Mouse (Mus musculus) hindbrain, embryonic 16.5 days (tissue): ENCODE measurements around the gene Spata19. TPM values are rescaled to one million over a fixed set of nuclear protein-coding genes. Genes with fewer than 3 reads are reported as not detected.

Source experiments
- ATAC-seq: fragments of 200-750 bp; cut with Nextera tagmentation; 2 replicates; pipeline ENCODE4 v1.8.0; 2017; ENCODE audit warnings: moderate TSS enrichment, moderate library complexity
- H3K27ac ChIP-seq: fragments of 300-500 bp; sonication (generic); 2 replicates; pipeline ENCODE4 v1.5.1; 2014; ENCODE audit warnings: low read depth, mild to moderate bottlenecking, control low read depth, low read length, moderate library complexity
- H3K27me3 ChIP-seq: fragments of 300-500 bp; sonication (generic); replicated peaks from 2 replicates; pipeline ENCODE4 v1.6.1; 2014; ENCODE audit warnings: low read length; ENCODE audit not compliant: control insufficient read depth, insufficient read depth
- H3K36me3 ChIP-seq: fragments of 300-500 bp; sonication (generic); 2 replicates; pipeline ENCODE4 v1.6.1; 2014; ENCODE audit warnings: mild to moderate bottlenecking, low read length, moderate library complexity, mixed read lengths; ENCODE audit not compliant: control insufficient read depth, insufficient read depth
- H3K4me1 ChIP-seq: fragments of 300-500 bp; sonication (generic); 2 replicates; pipeline ENCODE4 v1.6.1; 2014; ENCODE audit warnings: low read depth, low read length; ENCODE audit not compliant: control insufficient read depth, insufficient read depth
- H3K4me2 ChIP-seq: fragments of 300-500 bp; sonication (generic); 2 replicates; pipeline ENCODE4 v1.6.1; 2014; ENCODE audit warnings: mild to moderate bottlenecking, low read length, control low read depth, moderate library complexity
- H3K4me3 ChIP-seq: fragments of 300-500 bp; sonication (generic); 2 replicates; pipeline ENCODE4 v1.5.1; 2014; ENCODE audit warnings: mild to moderate bottlenecking, low read length, control low read depth, moderate library complexity
- H3K9ac ChIP-seq: fragments of 300-500 bp; sonication (generic); 2 replicates; pipeline ENCODE4 v1.6.1; 2014; ENCODE audit warnings: low read depth, mild to moderate bottlenecking, control low read depth, low read length, moderate library complexity
- H3K9me3 ChIP-seq: fragments of 300-500 bp; sonication (generic); 2 replicates; pipeline ENCODE4 v1.6.1; 2014; ENCODE audit warnings: mild to moderate bottlenecking, low read length, moderate library complexity; ENCODE audit not compliant: control insufficient read depth
- WGBS: fragments of 180-500 bp; shearing (Covaris S2); extraction: QIAGEN DNeasy Blood & Tissue Kit; methylation state at CpG from one replicate; pipeline ENCODE4 v1.1.7; 2014; 5-methylcytosine and 5-hydroxymethylcytosine counted together
- polyA plus RNA-seq: library from polyadenylated mRNA; unstranded; fragments of >200 nt; fragmentation: Nextera tagmentation; extraction: Ambion mirVana; gene quantifications from 2 replicates; pipeline ENCODE4 v1.2.1, GENCODE M21; 2015

Gene Spata19
- polyA plus RNA-seq: 0.30 TPM in 1 of 2 replicates, not detected in the other

- H3K4me2 ChIP-seq: no peak within 1 kb of the TSS
- H3K9ac ChIP-seq: no peak within 1 kb of the TSS
- ATAC-seq: no peak
- H3K9me3 ChIP-seq: no peaks in the 10 kb centered on the region
- no peaks in the 10 kb centered on the region for H3K27me3 ChIP-seq
- 82% methylated on average over 3 of the region's 3 CpGs for WGBS
- H3K4me1 ChIP-seq: no peaks in the 10 kb centered on the region
- no peak within 1 kb of the TSS for H3K27ac ChIP-seq
- no peak within 1 kb of the TSS for H3K4me3 ChIP-seq
- no peaks in the 10 kb centered on the region for H3K36me3 ChIP-seq
Observed at GRCm38 (mm10) chr9:27396500-27396899, at the start of gene Spata19. TSS of gene Spata19 (plus strand) at chr9:27396800.

GRCm38 (mm10) chr9:27353082-27353481, 43.5 kb upstream of the Spata19 start:
- no peak for ATAC-seq
- no peak overlapping the region for H3K4me2 ChIP-seq
- H3K4me1 ChIP-seq: no peaks in the 10 kb centered on the region
- no peaks in the 10 kb centered on the region for H3K27me3 ChIP-seq
- no peak overlapping the region for H3K27ac ChIP-seq
- peaks cover 3% of the 10 kb centered on the region; the same call in 1 of the 2 replicates for H3K36me3 ChIP-seq
- 84% methylated on average over 7 of the region's 7 CpGs for WGBS
- H3K4me3 ChIP-seq: no peak overlapping the region
- H3K9me3 ChIP-seq: no peaks in the 10 kb centered on the region
- no peak overlapping the region for H3K9ac ChIP-seq

GRCm38 (mm10) chr9:27357893-27358292, 38.7 kb upstream of the Spata19 start:
- H3K27ac ChIP-seq: no peak overlapping the region
- 88% methylated on average over 6 of the region's 6 CpGs for WGBS

GRCm38 (mm10) chr9:27367231-27367630, 29.4 kb upstream of the Spata19 start:
- no peak overlapping the region for H3K4me3 ChIP-seq
- no peaks in the 10 kb centered on the region for H3K4me1 ChIP-seq
- H3K27ac ChIP-seq: no peak overlapping the region
- H3K9ac ChIP-seq: no peak overlapping the region
- H3K27me3 ChIP-seq: no peaks in the 10 kb centered on the region
- no peaks in the 10 kb centered on the region for H3K9me3 ChIP-seq
- no peak for ATAC-seq
- H3K36me3 ChIP-seq: no peaks in the 10 kb centered on the region
- no peak overlapping the region for H3K4me2 ChIP-seq
- 74% methylated on average over 2 of the region's 2 CpGs for WGBS

More at GRCm38 (mm10) chr9:27357893-27358292, 38.7 kb upstream of the Spata19 start:
- Histone ChIP-seq H3K4me3 (no peak overlapping the region), H3K4me2 (no peak overlapping the region), H3K27me3 (no peaks in the 10 kb centered on the region), H3K9me3 (no peaks in the 10 kb centered on the region), H3K9ac (no peak overlapping the region), H3K4me1 (no peaks in the 10 kb centered on the region), H3K36me3 (0 out of 2 replicates have a peak, but pooled peaks cover 2% of the 10 kb centered on the region)
- ATAC-seq: no peak

- 55% methylated on average over 2 of the region's 2 CpGs for WGBS
- Histone ChIP-seq H3K4me1 (no peaks in the 10 kb centered on the region), H3K36me3 (no peaks in the 10 kb centered on the region), H3K27ac (no peak overlapping the region), H3K9me3 (no peaks in the 10 kb centered on the region), H3K27me3 (no peaks in the 10 kb centered on the region), H3K9ac (no peak overlapping the region), H3K4me3 (no peak overlapping the region), H3K4me2 (no peak overlapping the region)
- no peak for ATAC-seq
Observed at GRCm38 (mm10) chr9:27369108-27369507, 27.5 kb upstream of the Spata19 start.

- no peaks in the 10 kb centered on the region for H3K27me3 ChIP-seq
- no peak overlapping the region for H3K4me2 ChIP-seq
- no peak overlapping the region for H3K27ac ChIP-seq
- no peak overlapping the region for H3K4me3 ChIP-seq
- H3K4me1 ChIP-seq: no peaks in the 10 kb centered on the region
- H3K9ac ChIP-seq: no peak overlapping the region
- ATAC-seq: no peak
- H3K9me3 ChIP-seq: no peaks in the 10 kb centered on the region
- H3K36me3 ChIP-seq: no peaks in the 10 kb centered on the region
- 65% methylated on average over 1 of the region's 1 CpGs for WGBS
Observed at GRCm38 (mm10) chr9:27375746-27376145, 20.9 kb upstream of the Spata19 start.

GRCm38 (mm10) chr9:27386951-27387350, 9.6 kb upstream of the Spata19 start:
- no peak overlapping the region for H3K4me3 ChIP-seq
- H3K9me3 ChIP-seq: no peaks in the 10 kb centered on the region
- H3K27ac ChIP-seq: no peak overlapping the region
- ATAC-seq: no peak
- H3K4me1 ChIP-seq: no peaks in the 10 kb centered on the region
- H3K9ac ChIP-seq: no peak overlapping the region
- no peaks in the 10 kb centered on the region for H3K36me3 ChIP-seq
- WGBS: 88% methylated on average over 3 of the region's 3 CpGs
- H3K27me3 ChIP-seq: no peaks in the 10 kb centered on the region
- H3K4me2 ChIP-seq: no peak overlapping the region

- Histone ChIP-seq H3K27ac (no peak overlapping the region), H3K9ac (no peak overlapping the region), H3K27me3 (no peaks in the 10 kb centered on the region), H3K4me3 (no peak overlapping the region), H3K4me1 (no peaks in the 10 kb centered on the region), H3K9me3 (no peaks in the 10 kb centered on the region), H3K36me3 (no peaks in the 10 kb centered on the region), H3K4me2 (no peak overlapping the region)
- no peak for ATAC-seq
- 90% methylated on average over 4 of the region's 4 CpGs for WGBS
Observed at GRCm38 (mm10) chr9:27401169-27401568, 4.6 kb downstream of the Spata19 start.

- Histone ChIP-seq H3K4me3 (no peak overlapping the region), H3K36me3 (no peaks in the 10 kb centered on the region), H3K4me2 (no peak overlapping the region), H3K9me3 (no peaks in the 10 kb centered on the region), H3K27ac (no peak overlapping the region), H3K4me1 (peaks cover 2% of the 10 kb centered on the region; the same call in 1 of the 2 replicates), H3K27me3 (0 out of 2 replicates have a peak, but pooled peaks cover 2% of the 10 kb centered on the region), H3K9ac (no peak overlapping the region)
- peak; percentile 79 for ATAC-seq
Observed at GRCm38 (mm10) chr9:27409733-27410132, 13.1 kb downstream of the Spata19 start.

- H3K9me3 ChIP-seq: no peaks in the 10 kb centered on the region
- 0 out of 2 replicates have a peak overlapping the region, but pooled peaks have one; percentile 2 for H3K4me3 ChIP-seq
- WGBS: 2% methylated on average over 11 of the region's 11 CpGs
- peak overlapping the region; percentile 28 for H3K4me2 ChIP-seq
- peaks cover 2% of the 10 kb centered on the region; the same call in 1 of the 2 replicates for H3K4me1 ChIP-seq
- H3K27me3 ChIP-seq: 0 out of 2 replicates have a peak, but pooled peaks cover 2% of the 10 kb centered on the region
- H3K27ac ChIP-seq: no peak overlapping the region
- ATAC-seq: peak; percentile 74
- no peak overlapping the region for H3K9ac ChIP-seq
- no peaks in the 10 kb centered on the region for H3K36me3 ChIP-seq
Observed at GRCm38 (mm10) chr9:27414058-27414460, 17.5 kb downstream of the Spata19 start.
